Mouse (Mus musculus) thymus, adult 2 months (tissue): ENCODE measurements at regions not wholly inside any gene's neighbourhood (a gene's known extent, or its start where the extent isn't known, plus 50 kb on each side); places are given as distances from the start of the nearest gene placed in this dataset.

ENCODE experiments used
- DNase-seq: peaks from one replicate; pipeline ENCODE4 v3.0.0; 2021
- H3K27ac ChIP-seq: fragments of 200-500 bp; 2 replicates; pipeline ENCODE4 v1.5.1; 2012; ENCODE audit warnings: low read length, control low read depth; ENCODE audit not compliant: control insufficient read depth, insufficient read depth
- H3K27me3 ChIP-seq: fragments of 200-500 bp; 2 replicates; pipeline ENCODE4 v1.6.1; 2012; ENCODE audit warnings: mild to moderate bottlenecking, low read length, moderate library complexity, mixed read lengths; ENCODE audit not compliant: control insufficient read depth, insufficient read depth
- H3K36me3 ChIP-seq: fragments of 200-500 bp; 2 replicates; pipeline ENCODE4 v1.6.1; 2012; ENCODE audit warnings: mild to moderate bottlenecking, low read length, moderate library complexity; ENCODE audit not compliant: control insufficient read depth, insufficient read depth
- H3K4me1 ChIP-seq: fragments of 200-500 bp; replicated peaks from 2 replicates; pipeline ENCODE4 v1.6.1; 2012; ENCODE audit warnings: low read length; ENCODE audit not compliant: control insufficient read depth, insufficient read depth
- H3K4me3 ChIP-seq: fragments of 200-500 bp; 2 replicates; pipeline ENCODE4 v1.5.1; 2012; ENCODE audit warnings: mild to moderate bottlenecking, low read length, control low read depth, moderate library complexity; ENCODE audit not compliant: control insufficient read depth, insufficient read depth
- CTCF ChIP-seq: fragments of 200-500 bp; IDR thresholded peaks from 2 replicates; pipeline ENCODE4 v1.5.1; 2012; ENCODE audit warnings: mild to moderate bottlenecking, control low read depth, low read length, moderate library complexity, borderline replicate concordance; ENCODE audit not compliant: control insufficient read depth, poor library complexity, insufficient read depth; ENCODE audit errors: extremely low read depth
- POLR2A ChIP-seq: fragments of 200-500 bp; IDR thresholded peaks from 2 replicates; pipeline ENCODE4 v1.6.1; 2012; ENCODE audit warnings: mild to moderate bottlenecking, low read length, control low read depth, moderate library complexity; ENCODE audit not compliant: control insufficient read depth, poor library complexity, insufficient read depth; ENCODE audit errors: extremely low read depth
- WGBS: fragments of 180-500 bp; shearing (Covaris S2); methylation state at CpG from one replicate; pipeline ENCODE4 v1.1.7; 2018; 5-methylcytosine and 5-hydroxymethylcytosine counted together

DNA sequence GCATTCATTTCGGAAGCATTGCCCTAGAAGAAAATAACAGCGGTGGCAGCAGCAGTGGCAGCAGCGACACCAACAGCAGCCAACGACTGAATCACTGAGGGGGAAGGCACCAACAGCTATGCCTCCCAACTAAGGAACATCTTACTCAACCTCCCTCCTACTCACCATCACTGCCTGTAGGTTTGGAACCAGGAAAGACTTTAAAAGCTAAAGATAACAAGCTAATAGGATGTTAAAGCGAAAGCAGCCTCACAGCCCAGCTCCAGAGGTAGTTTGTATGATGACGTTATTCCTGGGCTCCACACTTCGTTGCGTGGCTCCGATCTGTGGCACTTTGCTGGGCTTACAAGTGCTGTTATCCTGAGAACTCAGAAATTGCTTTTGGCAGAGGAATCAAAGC, 289.6 kb downstream of the Cd83 start:
- H3K4me3 ChIP-seq: no peak overlapping the region
- DNase-seq: no peak
- H3K27ac ChIP-seq: no peak overlapping the region
- no peak for TF ChIP-seq CTCF
- TF ChIP-seq POLR2A: no peak
- no peaks in the 10 kb centered on the region for H3K27me3 ChIP-seq
- H3K36me3 ChIP-seq: no peaks in the 10 kb centered on the region
- WGBS: 95% methylated on average over 9 of the region's 9 CpGs
- peaks cover 5% of the 10 kb centered on the region for H3K4me1 ChIP-seq

DNA sequence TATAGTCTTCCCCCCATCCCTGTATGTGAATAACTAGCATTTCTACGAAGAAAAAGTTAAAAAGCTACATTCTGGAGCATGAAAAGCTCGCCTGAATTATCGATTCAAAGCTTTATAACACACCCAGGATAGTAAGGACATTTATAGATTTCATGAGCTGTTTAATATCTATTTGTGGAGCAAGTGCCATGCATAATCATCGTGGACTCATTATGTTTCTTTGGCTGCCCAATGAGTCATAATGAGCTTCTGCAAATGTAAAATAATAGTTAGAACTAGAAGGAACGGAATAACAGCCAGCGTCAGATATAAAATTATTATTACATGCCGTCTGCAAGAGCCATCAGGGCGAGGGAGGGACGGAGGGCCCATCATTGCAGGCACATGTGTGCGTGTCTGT, 292.4 kb downstream of the Cd83 start:
- TF ChIP-seq CTCF (no peak), POLR2A (no peak)
- no peaks in the 10 kb centered on the region for H3K36me3 ChIP-seq
- DNase-seq: no peak
- 97% methylated on average over 10 of the region's 10 CpGs for WGBS
- H3K4me3 ChIP-seq: no peak overlapping the region
- H3K27me3 ChIP-seq: no peaks in the 10 kb centered on the region
- H3K27ac ChIP-seq: no peak overlapping the region
- peaks cover 5% of the 10 kb centered on the region for H3K4me1 ChIP-seq

DNA sequence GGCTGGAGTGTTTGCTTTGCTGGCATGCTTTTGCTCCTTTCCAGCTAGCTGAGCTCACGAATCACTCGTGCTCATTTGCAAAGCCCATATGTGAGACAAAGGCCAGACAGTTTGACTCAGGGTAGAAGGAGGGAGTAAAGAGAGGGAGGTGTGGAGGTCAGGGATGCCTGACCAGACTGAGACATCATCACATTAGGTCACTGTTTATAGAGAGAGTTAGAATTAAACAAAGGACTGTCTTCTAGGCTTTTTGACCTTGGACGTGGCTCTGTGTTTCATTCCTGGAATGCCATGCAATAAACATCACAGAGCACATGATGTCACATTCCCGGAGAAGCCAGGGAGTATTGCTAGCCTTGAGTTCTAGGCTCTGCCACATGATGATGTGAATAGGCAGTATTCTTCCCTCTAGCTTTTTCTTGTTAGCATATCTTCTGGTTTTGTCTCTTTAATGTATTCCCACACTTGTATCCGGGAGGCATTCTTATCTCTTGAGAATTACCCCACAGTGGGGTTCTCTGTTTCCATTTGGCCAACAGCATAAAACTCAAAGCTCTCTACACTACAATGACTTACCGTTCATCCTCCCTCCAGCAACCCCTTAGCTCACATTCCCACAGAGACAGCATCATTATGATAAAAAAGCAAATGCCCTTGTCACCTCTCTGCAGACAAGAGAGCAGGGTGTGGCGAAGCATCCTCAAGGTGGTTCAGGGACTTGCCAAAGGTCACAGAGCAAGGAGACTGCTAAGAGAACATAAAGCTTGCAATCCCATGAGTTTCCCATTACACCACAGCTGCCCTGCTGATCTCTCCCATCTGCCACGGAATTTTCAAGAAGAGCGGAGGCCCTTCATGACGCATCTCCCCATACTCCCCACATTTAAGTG, 301.3 kb downstream of the Cd83 start:
- Histone ChIP-seq H3K27me3 (no peaks in the 10 kb centered on the region), H3K4me3 (no peak overlapping the region), H3K27ac (no peak overlapping the region), H3K36me3 (no peaks in the 10 kb centered on the region), H3K4me1 (peaks cover 17% of the 10 kb centered on the region)
- WGBS: 95% methylated on average over 10 of the region's 10 CpGs
- DNase-seq: no peak
- TF ChIP-seq CTCF (no peak), POLR2A (no peak)

DNA sequence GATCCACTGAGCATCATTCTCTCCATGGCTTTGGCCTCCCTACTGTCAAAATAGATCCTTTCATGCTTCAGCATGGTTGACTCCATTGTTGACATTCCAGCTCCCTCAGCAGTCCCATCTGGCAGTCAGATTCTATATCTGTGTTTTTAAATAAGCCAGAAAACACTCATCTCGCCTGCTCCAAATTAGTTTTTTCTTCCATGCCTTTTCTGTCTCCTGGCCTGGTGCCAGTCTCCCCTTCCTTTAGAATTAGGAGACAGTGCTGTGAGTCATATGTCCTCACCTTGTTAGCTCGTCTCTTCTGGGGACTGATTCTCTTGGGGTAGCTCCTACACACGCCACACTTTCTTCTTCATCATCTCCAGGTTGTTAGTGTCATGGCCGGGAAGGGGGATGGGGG, 302.2 kb downstream of the Cd83 start:
- WGBS: 76% methylated on average over 4 of the region's 4 CpGs
- DNase-seq: no peak
- no peak overlapping the region for H3K27ac ChIP-seq
- H3K4me1 ChIP-seq: peaks cover 17% of the 10 kb centered on the region
- no peaks in the 10 kb centered on the region for H3K27me3 ChIP-seq
- TF ChIP-seq CTCF (no peak), POLR2A (no peak)
- H3K36me3 ChIP-seq: no peaks in the 10 kb centered on the region
- H3K4me3 ChIP-seq: no peak overlapping the region

DNA sequence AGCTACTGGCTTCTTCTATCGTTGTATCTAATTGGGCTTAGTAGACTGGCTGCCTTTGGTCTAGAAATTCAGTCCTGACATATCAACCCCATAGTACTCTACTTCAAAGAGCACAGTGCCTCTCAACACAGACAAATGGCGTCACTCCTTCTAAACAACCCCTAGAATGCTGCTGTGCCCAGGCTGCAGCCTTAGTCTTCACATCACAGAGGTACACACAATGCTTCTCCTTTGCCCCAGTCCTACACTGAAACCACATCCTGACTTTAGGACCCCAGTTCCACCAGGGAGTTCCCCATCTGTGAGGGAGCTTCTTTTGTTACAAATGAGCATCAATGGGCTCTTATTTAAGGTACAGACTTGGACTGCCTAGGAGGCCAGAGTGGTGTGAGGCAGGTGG, 312.6 kb downstream of the Cd83 start:
- H3K4me3 ChIP-seq: no peak overlapping the region
- peaks cover 4% of the 10 kb centered on the region for H3K4me1 ChIP-seq
- 26% methylated on average over 2 of the region's 2 CpGs for WGBS
- TF ChIP-seq POLR2A (no peak), CTCF (no peak)
- peak; percentile 31 for DNase-seq
- H3K27ac ChIP-seq: no peak overlapping the region
- H3K27me3 ChIP-seq: no peaks in the 10 kb centered on the region
- no peaks in the 10 kb centered on the region for H3K36me3 ChIP-seq

DNA sequence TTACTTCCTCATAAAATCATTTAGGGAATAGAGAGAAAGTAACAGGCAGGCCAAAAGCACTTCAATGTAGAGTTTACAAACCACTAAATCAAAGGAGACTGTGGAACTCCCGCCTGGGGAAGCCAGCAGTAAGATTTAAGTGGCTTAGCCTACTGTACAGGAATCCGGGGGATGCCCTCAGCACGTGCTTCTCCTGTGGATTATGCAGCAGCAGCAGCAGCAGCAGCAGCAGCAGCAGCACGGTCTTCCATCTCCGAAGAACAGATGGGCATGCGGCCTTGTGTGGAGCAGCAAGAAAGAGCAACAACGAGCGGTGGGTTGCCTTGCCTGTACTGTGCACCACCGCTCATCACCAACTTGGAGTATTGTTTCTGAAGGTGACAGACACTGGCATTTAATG, 314.9 kb downstream of the Cd83 start:
- 91% methylated on average over 9 of the region's 9 CpGs for WGBS

More for the DNA sequence above, 314.9 kb downstream of the Cd83 start:
- Histone ChIP-seq H3K27ac (no peak overlapping the region), H3K27me3 (no peaks in the 10 kb centered on the region), H3K4me3 (no peak overlapping the region), H3K4me1 (peaks cover 4% of the 10 kb centered on the region), H3K36me3 (no peaks in the 10 kb centered on the region)
- no peak for TF ChIP-seq POLR2A
- TF ChIP-seq CTCF: no peak
- no peak for DNase-seq
